Mouse (Mus musculus): ENCODE measurements around the gene Spryd7. TPM values are rescaled to one million over a fixed set of nuclear protein-coding genes. Genes with fewer than 3 reads are reported as not detected.
A peak's percentile ranks its signal among the peaks of the same experiment; 100 is the strongest.

The Spryd7 gene
- total and polyA plus RNA-seq, 3 experiments, result 11.1 to 23.1 (median 14.0) TPM

GRCm38 (mm10) chr14:61589288-61590065 is 32.8 kb upstream of the Spryd7 start:
- Histone ChIP-seq H3K9me3 (replicated peaks; ENCODE audit: low read length) (no peaks in the 10 kb centered on the region), H3K79me2 (replicated peaks; ENCODE audit: control insufficient read depth, extremely low read depth, insufficient read depth, poor library complexity, severe bottlenecking) (no peaks in the 10 kb centered on the region), H3K4me1 (ENCODE audit: control insufficient read depth in 1 of 2, insufficient read depth in 2 of 2) (peaks cover 4 to 9% of the 10 kb centered on the region in 2 experiments; a peak in 3 of 4 replicates), H3K9ac (ENCODE audit: insufficient read depth, low read depth) (no peak overlapping the region), H3K4me3 (replicated peaks in 1 of 3; ENCODE audit: low read depth in 2 of 3, low read length in 2 of 3, poor library complexity in 1 of 3) (no peak overlapping the region), H3K27me3 (replicated peaks) (no peaks in the 10 kb centered on the region), H3K36me3 (replicated peaks in 1 of 2; ENCODE audit: control insufficient read depth in 1 of 2, insufficient read depth in 1 of 2, low read length in 1 of 2) (no peaks in the 10 kb centered on the region), H3K27ac (ENCODE audit: insufficient read depth, low read depth) (no peak overlapping the region), H3K4me2 (ENCODE audit: insufficient read depth, low read depth, poor library complexity, severe bottlenecking) (no peak overlapping the region)
- TF ChIP-seq TCF12 (IDR thresholded peaks at IDR 0.05; ENCODE audit: low read depth, low read length) (no peak), ZNF384 (IDR thresholded peaks at IDR 0.05; ENCODE audit: low read depth, low read length) (peak; percentile 79)
- in situ Hi-C loops (cut with MboI; ENCODE audit: low pct_ligation_motif_present, low pct_unique_long_range_greater_than_20kb, low sequenced_read_pairs), result no loop called here
- DNase-seq (ENCODE audit: extremely low read depth), result peak; percentile 33
- dilution Hi-C loops (cut with MboI; ENCODE audit: extremely low pct_ligation_motif_present, extremely low pct_unique_long_range_greater_than_20kb, low sequenced_read_pairs), result no loop called here

DNA sequence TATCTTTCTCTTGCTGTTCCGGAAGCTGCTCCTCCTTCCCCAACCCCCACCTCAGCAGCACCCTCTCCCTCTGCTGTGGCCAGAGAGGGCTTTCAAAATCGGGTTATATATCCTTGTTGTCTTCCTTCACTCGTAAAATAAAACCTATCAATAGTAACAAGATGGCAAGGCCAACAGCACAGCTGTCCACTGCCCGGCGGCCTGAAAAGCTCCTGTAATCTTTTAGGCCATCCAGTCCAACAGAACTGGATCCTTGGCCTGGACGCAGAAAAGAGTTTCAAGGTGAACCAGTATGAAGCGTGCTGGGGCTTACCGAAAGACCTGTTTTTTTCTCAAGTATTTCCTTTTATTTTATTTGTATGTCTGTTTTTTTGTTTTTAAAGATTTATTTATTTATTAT is 19.3 kb upstream of the Spryd7 start:
- Histone ChIP-seq H3K36me3 (replicated peaks in 1 of 2; ENCODE audit: control insufficient read depth in 1 of 2, insufficient read depth in 1 of 2, low read length in 1 of 2) (no peaks in the 10 kb centered on the region), H3K4me3 (replicated peaks in 1 of 3; ENCODE audit: low read depth in 2 of 3, low read length in 2 of 3, poor library complexity in 1 of 3) (no peak overlapping the region), H3K27me3 (replicated peaks) (no peaks in the 10 kb centered on the region), H3K79me2 (replicated peaks; ENCODE audit: control insufficient read depth, extremely low read depth, insufficient read depth, poor library complexity, severe bottlenecking) (no peaks in the 10 kb centered on the region), H3K4me2 (ENCODE audit: insufficient read depth, low read depth, poor library complexity, severe bottlenecking) (no peak overlapping the region), H3K4me1 (ENCODE audit: control insufficient read depth in 1 of 2, insufficient read depth in 2 of 2) (0 out of 4 replicates have a peak, but pooled peaks cover 0 to 2% of the 10 kb centered on the region in 2 experiments), H3K9ac (ENCODE audit: insufficient read depth, low read depth) (no peak overlapping the region), H3K27ac (ENCODE audit: insufficient read depth, low read depth) (no peak overlapping the region), H3K9me3 (replicated peaks; ENCODE audit: low read length) (no peaks in the 10 kb centered on the region)
- dilution Hi-C loops (cut with MboI; ENCODE audit: extremely low pct_ligation_motif_present, extremely low pct_unique_long_range_greater_than_20kb, low sequenced_read_pairs) (no loop called here), in situ Hi-C loops (cut with MboI; ENCODE audit: low pct_ligation_motif_present, low pct_unique_long_range_greater_than_20kb, low sequenced_read_pairs) (no loop called here)
- DNase-seq (ENCODE audit: extremely low read depth), result no peak
- TF ChIP-seq MXI1 (IDR thresholded peaks at IDR 0.05; ENCODE audit: low read depth, low read length), result no peak
- TF ChIP-seq SIN3A (IDR thresholded peaks at IDR 0.05; ENCODE audit: low read length), result no peak
- no peak for TF ChIP-seq BHLHE40 (IDR thresholded peaks at IDR 0.05; ENCODE audit: low read depth, low read length)
- no peak for TF ChIP-seq E2F4 (IDR thresholded peaks at IDR 0.05; ENCODE audit: insufficient replicate concordance, low read depth, low read length)
- TF ChIP-seq IRF4 (IDR thresholded peaks at IDR 0.05; ENCODE audit: low read depth, low read length), result no peak
- no peak for TF ChIP-seq RAD21 (IDR thresholded peaks at IDR 0.05; ENCODE audit: low read depth, low read length)
- TF ChIP-seq HCFC1 (IDR thresholded peaks at IDR 0.05; ENCODE audit: low read depth, low read length), result no peak
- no peak for TF ChIP-seq MAFK (IDR thresholded peaks at IDR 0.05; ENCODE audit: insufficient replicate concordance, low read length)
- TF ChIP-seq PAX5 (IDR thresholded peaks at IDR 0.05; ENCODE audit: low read length), result no peak

DNA sequence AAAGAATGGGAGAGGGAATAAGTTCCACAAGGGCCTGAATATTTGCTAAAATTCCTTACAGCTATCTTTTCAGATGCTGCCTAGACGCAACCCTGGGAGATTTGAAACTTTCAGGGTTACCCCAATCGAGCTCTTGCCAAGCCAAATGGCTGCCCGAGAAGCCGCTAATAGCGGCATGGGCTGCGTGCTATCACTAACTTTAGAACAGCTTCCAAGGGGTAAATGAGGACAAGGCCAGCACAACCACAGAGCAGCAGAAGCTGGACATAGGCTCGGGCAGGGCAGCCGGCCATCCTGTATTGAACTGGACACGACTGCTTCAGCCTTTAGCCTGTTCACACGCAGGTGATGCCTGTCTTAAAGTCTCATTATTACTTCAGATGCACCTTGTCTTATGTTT is 18.4 kb upstream of the Spryd7 start:
- no peak for DNase-seq (ENCODE audit: extremely low read depth)
- no peak overlapping the region for H3K27ac ChIP-seq (ENCODE audit: insufficient read depth, low read depth)
- H3K4me3 ChIP-seq (replicated peaks in 1 of 3; ENCODE audit: low read depth in 2 of 3, low read length in 2 of 3, poor library complexity in 1 of 3), result no peak overlapping the region
- H3K27me3 ChIP-seq (replicated peaks), result no peaks in the 10 kb centered on the region
- in situ Hi-C loops (cut with MboI; ENCODE audit: low pct_ligation_motif_present, low pct_unique_long_range_greater_than_20kb, low sequenced_read_pairs), result no loop called here
- H3K79me2 ChIP-seq (replicated peaks; ENCODE audit: control insufficient read depth, extremely low read depth, insufficient read depth, poor library complexity, severe bottlenecking), result no peaks in the 10 kb centered on the region
- H3K9ac ChIP-seq (ENCODE audit: insufficient read depth, low read depth), result no peak overlapping the region
- no peaks in the 10 kb centered on the region for H3K9me3 ChIP-seq (replicated peaks; ENCODE audit: low read length)
- H3K4me2 ChIP-seq (ENCODE audit: insufficient read depth, low read depth, poor library complexity, severe bottlenecking), result no peak overlapping the region
- dilution Hi-C loops (cut with MboI; ENCODE audit: extremely low pct_ligation_motif_present, extremely low pct_unique_long_range_greater_than_20kb, low sequenced_read_pairs), result no loop called here
- 0 out of 4 replicates have a peak, but pooled peaks cover 0 to 2% of the 10 kb centered on the region in 2 experiments for H3K4me1 ChIP-seq (ENCODE audit: control insufficient read depth in 1 of 2, insufficient read depth in 2 of 2)
- TF ChIP-seq ELF1 (IDR thresholded peaks at IDR 0.05; ENCODE audit: low read depth, low read length) (no peak), MAFK (IDR thresholded peaks at IDR 0.05; ENCODE audit: insufficient replicate concordance, low read length) (no peak), USF2 (conservative IDR thresholded peaks at IDR 0.05; ENCODE audit: low read depth, low read length) (no peak), HCFC1 (IDR thresholded peaks at IDR 0.05; ENCODE audit: low read depth, low read length) (no peak), MXI1 (IDR thresholded peaks at IDR 0.05; ENCODE audit: low read depth, low read length) (no peak), TBP (conservative IDR thresholded peaks at IDR 0.05; ENCODE audit: low read depth, low read length) (no peak), EP300 (IDR thresholded peaks at IDR 0.05; ENCODE audit: low read length) (no peak), KAT2A (IDR thresholded peaks at IDR 0.05; ENCODE audit: insufficient replicate concordance, low read length) (no peak), BHLHE40 (IDR thresholded peaks at IDR 0.05; ENCODE audit: low read depth, low read length) (no peak), E2F4 (IDR thresholded peaks at IDR 0.05; ENCODE audit: insufficient replicate concordance, low read depth, low read length) (no peak), ZC3H11A (IDR thresholded peaks at IDR 0.05; ENCODE audit: low read depth, low read length) (no peak), RCOR1 (conservative IDR thresholded peaks at IDR 0.05; ENCODE audit: low read depth, low read length) (no peak)
- H3K36me3 ChIP-seq (replicated peaks in 1 of 2; ENCODE audit: control insufficient read depth in 1 of 2, insufficient read depth in 1 of 2, low read length in 1 of 2), result no peaks in the 10 kb centered on the region
